Mouse (Mus musculus) splenic B cell, adult 2 months (primary cell): ENCODE results near the gene Zfp3.
A peak's percentile ranks its signal among the peaks of the same experiment; 100 is the strongest.
"Not testable (repeated sequence)": the region's sequence is repeated elsewhere in the genome, so short reads cannot be mapped to it uniquely, and the experiment has no call there.

ENCODE experiments used
- DNase-seq: peaks from one replicate; pipeline ENCODE4 v3.0.0-alpha.2; 2011; ENCODE audit warnings: low read depth, low spot score
- H3K27me3 ChIP-seq: 2 replicates; pipeline ENCODE4 v1.6.1; 2012; ENCODE audit warnings: mild to moderate bottlenecking, low read length, moderate library complexity, mixed read lengths; ENCODE audit not compliant: control insufficient read depth, poor library complexity, insufficient read depth, severe bottlenecking
- H3K36me3 ChIP-seq: 2 replicates; pipeline ENCODE4 v1.6.1; 2012; ENCODE audit warnings: mild to moderate bottlenecking, low read length, moderate library complexity, mixed read lengths; ENCODE audit not compliant: control insufficient read depth, poor library complexity, insufficient read depth, severe bottlenecking

The Zfp3 gene

DNA sequence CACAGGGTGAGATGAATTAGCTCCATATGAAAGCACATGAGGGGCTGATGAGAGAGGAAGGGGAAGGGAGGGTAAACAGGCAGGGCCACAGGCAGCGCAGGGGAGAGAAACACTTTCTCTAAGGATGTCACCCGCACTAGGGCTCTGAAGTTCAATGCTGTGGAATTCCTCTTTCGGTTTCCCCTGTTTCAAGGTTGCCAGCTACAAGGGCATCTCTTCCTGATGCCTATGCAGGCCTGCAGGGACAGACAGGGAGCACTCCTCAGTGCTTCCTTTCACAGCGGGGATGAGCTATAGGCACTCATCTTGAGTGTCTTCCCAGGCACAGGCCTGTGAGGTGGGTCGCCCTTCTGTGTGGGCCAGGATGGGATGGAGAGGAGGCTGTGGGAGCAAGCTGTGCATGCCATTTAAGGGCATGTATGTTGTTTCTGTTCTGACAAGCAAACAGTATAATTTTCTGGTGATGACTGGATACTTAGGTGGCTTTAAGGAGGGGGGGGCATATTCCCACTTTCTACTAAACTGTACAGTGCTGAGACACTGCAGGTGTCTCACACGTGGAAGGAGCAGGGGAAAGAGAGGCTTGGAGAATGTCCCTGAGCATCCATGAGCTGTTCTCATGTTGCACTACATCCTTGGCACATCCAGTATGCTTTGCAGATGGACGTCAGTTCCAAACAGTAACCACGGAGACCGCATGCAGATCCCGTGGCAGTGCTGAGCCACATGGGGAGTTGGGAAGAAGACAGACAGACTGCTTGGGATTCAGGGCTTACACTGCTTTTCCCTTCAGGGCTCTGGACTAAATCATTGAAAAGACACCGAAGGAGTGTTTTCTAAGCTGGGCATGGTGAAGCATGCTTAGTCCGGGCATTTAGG lies 21.2 kb upstream of the Zfp3 start:
- Histone ChIP-seq H3K27me3 (no peaks in the 10 kb centered on the region), H3K36me3 (no peaks in the 10 kb centered on the region)
- DNase-seq: no peak

DNA sequence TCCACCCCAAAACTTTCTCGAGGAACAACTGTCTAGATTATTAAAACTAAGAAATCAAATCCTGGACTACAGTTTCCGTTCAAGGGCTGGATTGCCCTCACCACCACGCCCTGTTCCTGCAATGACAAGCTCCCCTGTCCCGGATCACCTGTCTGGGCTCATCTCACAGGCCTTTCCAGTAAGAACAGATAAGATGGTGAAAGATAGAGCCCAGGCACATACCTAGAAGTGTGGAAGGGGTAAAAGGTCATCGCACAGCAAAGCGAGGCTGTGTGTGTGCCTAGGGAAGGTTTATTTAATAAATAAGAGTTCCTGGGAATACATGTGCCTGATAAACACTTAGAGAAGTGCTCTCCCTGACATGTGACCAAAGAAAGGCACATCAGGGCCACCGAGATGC lies 18.4 kb upstream of the Zfp3 start:
- DNase-seq: no peak
- no peaks in the 10 kb centered on the region for H3K27me3 ChIP-seq
- no peaks in the 10 kb centered on the region for H3K36me3 ChIP-seq

DNA sequence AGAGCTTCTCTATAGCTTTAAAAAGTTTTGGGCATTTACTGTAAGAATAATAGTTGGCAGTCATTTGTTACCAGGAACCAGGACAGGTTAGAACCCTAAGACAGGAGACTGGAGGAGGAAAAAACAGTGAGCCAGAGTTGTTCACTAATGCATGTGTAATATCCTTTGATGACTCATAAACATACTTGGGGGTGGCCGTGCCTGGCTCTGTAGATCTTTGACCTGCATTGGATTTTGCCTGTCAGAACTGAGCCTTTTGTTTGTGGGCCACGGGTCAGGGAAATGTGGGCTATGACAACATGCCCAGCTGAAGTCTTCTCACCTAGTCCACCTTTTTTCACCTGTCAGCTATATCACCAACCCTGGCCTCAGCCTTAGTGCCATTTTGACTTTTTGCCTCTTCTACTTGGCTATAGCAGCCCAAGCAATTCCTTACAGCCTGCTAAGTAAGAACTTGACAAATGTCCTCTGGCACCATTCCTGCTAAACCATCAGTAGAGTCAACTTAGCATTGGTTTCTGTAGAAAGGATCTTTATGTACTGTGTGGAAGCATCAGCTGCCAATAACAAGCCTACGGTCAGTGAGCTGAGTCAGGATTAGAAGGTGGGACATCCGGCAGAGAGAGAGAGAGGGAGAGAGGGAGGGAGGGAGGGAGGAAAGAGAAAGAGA lies 16.0 kb upstream of the Zfp3 start:
- Histone ChIP-seq H3K36me3 (no peaks in the 10 kb centered on the region), H3K27me3 (no peaks in the 10 kb centered on the region)
- DNase-seq: no peak

DNA sequence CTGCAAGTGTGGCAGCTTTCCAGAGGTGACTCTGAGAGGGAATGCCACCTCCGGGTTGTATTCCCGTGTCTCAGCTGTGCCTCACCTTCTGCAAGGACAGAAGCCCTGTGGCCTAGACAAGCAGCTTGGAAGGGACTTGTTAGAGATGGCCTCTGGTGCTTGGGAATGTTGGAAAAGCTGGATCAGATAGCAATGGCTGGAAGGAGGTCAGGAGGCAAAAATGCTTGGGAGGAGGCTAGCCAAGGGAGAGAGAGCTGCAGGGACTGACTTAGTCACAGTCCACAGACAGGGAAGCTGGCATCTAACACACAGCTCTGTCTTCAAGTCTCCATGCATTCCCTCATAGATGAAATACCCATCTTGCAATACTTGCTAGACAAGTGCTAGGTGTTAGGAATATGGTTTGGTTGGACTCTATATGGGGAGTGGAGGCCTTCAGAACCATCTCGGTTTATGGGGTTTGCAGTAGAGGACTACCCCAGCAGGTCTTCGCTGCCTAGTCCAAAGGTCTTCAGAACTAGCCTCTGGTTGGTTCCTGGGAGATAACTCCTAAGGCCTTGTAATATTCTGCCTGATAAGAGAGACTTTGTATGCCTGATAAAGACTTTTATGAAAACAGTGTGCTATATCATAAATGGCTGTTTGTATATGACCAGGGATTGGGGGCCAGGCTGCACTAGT lies 11.5 kb upstream of the Zfp3 start:
- no peaks in the 10 kb centered on the region for H3K27me3 ChIP-seq
- H3K36me3 ChIP-seq: no peaks in the 10 kb centered on the region
- DNase-seq: no peak

- Histone ChIP-seq H3K36me3 (no peaks in the 10 kb centered on the region), H3K27me3 (no peaks in the 10 kb centered on the region)
- no peak for DNase-seq
These were observed 10.9 kb upstream of the Zfp3 start for GRCm38 (mm10) chr11:70753146-70753545.

DNA sequence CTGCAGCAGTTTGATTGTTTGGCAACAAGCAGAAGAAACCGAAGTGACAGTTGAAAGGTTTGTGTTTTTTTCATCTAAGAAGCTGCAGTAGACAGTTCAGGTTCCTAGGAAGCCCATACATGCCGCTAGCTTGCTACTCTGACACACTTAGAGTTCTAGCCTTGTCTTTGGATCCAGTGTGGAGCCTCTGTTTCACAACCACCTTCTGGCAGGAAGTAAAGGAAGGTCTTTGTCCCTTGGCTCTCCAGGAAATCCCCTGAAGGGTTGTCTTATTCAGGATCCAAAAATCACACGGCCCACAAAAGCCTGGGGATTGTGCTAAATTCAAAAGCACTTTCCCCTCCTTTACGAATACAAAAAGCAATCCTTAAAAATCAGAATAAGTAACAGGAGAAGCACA lies 9.5 kb upstream of the Zfp3 start:
- Histone ChIP-seq H3K36me3 (no peaks in the 10 kb centered on the region), H3K27me3 (no peaks in the 10 kb centered on the region)
- DNase-seq: no peak

DNA sequence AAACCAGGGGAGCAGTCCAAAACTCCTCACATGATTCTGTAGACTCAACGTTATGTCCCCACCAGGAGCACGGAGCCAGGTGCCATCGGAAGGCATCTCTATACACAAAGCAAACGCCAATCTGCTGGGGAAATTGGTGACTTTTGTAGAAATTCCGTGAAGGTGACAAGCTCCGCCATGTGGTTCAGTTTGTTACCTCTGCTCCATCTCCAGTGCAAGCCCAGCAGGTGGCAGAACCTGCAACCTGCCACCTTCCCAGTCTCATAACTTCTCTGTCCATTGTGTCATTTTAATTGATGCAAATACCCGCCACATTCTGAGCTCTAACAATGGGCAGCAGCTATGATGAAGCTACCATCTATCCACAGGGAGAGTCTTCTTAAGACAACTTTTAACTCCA lies 9.1 kb upstream of the Zfp3 start:
- no peak for DNase-seq
- Histone ChIP-seq H3K27me3 (no peaks in the 10 kb centered on the region), H3K36me3 (no peaks in the 10 kb centered on the region)

DNA sequence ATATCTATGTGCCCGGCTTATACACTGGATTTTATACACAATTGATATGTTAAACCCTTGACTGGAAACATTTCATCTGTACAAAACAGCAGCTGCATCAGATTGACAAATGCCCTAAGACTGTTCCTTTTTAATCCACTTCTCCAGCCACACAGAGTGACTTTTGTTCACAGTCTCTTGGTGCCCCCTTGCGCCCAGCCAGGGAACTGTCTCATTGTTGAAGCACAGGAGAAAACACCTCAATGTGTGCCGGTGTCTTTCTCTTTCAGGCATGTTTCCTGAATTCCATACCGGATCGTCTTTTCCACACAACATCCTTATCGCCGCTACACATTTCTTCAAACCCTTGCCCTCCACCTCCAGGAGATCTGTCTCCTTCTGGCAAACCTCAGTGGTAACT lies 8.4 kb upstream of the Zfp3 start:
- Histone ChIP-seq H3K36me3 (no peaks in the 10 kb centered on the region), H3K27me3 (no peaks in the 10 kb centered on the region)
- DNase-seq: peak; percentile 88

DNA sequence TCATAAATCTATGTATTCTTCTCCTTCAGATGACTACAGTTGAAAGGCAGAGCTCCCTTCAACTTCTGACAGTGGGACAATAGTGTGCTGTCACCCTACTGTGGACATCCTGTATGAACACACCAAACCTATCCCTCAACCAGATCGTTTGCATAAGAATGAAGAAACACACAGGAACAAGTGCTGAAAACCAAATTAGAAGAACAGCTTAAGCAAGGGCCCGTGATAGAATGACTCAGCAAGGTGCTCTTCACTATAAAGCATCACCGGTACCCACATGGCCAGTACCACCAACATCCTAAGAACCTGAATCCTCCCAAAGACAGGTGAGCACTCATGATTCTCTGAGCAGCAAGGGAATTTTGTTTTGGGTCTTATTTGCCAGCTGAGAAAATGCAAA lies 3.6 kb upstream of the Zfp3 start:
- H3K36me3 ChIP-seq, DNase-seq, H3K27me3 ChIP-seq: not testable (repeated sequence)

DNA sequence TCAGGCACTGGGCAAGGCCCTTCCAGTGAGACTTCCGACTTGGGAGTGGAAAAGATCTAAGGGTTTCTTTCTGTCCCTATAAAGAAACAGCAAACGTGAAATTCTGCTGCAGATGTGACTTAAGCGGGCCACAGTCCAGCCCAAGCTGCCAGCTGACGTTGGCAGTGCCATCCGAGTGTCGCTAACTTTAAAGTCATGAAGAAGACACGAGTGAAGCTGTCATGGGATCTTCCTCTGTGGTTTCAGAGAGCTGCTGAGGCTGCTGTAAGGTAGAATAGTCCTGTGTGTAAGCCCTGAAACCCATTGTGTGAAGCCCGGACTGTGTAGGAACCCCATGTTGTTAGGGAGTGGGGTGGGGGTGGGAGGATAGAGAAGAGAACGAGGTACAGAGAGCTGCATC lies 1.4 kb upstream of the Zfp3 start:
- H3K27me3 ChIP-seq: no peaks in the 10 kb centered on the region
- DNase-seq: peak; percentile 22
- no peaks in the 10 kb centered on the region for H3K36me3 ChIP-seq

- no peaks in the 10 kb centered on the region for H3K36me3 ChIP-seq
- no peaks in the 10 kb centered on the region for H3K27me3 ChIP-seq
- DNase-seq: no peak
These were observed 450 bp upstream of the Zfp3 start for GRCm38 (mm10) chr11:70763582-70763935.

DNA sequence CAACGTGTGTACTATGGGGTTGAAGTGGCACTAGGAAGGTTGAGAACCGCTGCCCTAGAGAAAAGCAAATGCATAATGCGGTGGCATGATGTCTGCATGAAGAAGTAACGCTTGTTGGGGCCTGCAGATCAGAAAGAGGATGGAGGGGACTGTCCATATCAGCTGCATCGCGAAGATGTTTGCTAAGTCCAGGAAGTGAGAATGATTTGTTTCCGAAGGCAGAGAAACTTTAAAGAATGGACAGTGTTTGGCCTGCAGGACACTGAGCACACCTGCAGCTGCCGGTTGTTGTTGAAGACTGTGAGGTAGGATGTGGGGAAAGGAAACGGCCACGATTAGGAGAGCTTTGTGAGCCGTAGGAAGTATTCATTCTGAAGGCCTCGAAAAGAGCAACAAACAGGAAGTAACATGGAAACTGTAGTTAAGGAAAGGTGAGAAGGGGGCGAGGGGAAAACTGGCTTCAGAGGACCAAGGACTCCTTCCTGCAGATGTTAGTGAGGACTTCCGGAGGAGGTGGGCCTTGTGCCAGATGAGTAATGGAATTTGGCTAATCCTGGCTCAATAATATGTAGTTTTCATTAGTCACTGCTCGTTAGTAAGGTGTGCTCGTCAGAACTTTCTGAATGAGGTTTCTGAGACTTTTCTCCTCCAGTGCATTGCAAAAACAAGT lies 1.9 kb downstream of the Zfp3 start:
- Histone ChIP-seq H3K36me3 (no peaks in the 10 kb centered on the region), H3K27me3 (no peaks in the 10 kb centered on the region)
- DNase-seq: peak; percentile 25

DNA sequence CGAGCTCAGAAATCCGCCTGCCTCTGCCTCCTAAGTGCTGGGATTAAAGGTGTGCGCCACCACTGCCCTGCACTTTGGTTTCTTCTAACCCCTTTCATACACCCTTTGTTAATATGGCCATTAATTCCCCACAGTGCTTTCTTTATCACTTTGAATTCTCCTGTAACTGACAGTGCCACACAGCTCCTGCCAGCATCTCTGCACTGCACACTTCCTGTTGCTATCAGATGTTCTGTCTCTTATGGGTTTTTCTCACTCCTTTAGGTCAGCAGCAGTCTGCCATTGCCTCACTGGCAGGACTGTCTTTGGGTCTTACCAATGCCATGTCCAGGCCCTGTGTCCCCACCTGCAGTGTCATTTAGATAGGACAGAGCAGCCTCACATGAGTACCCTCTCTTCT lies 6.8 kb downstream of the Zfp3 start:
- Histone ChIP-seq H3K27me3 (no peaks in the 10 kb centered on the region), H3K36me3 (peaks cover 3% of the 10 kb centered on the region)
- DNase-seq: no peak

GRCm38 (mm10) chr11:70776830-70777571 lies 13.0 kb downstream of the Zfp3 start:
- DNase-seq: peak; percentile 91
- H3K27me3 ChIP-seq: no peaks in the 10 kb centered on the region
- H3K36me3 ChIP-seq: peaks cover 2% of the 10 kb centered on the region; the same call in 1 of the 2 replicates
